Mouse (Mus musculus) heart, adult 10 weeks (tissue): ENCODE data around the gene Samd4b. TPM values are rescaled to one million over a fixed set of nuclear protein-coding genes. Genes with fewer than 3 reads are reported as not detected.

Experiments
- polyA plus RNA-seq: library from polyadenylated mRNA; stranded (reverse); fragments of 350-450 nt; fragmentation: Illumina TruSeq; extraction: RNeasy Lipid Tissue Mini Kit (QIAGEN cat#74804); gene quantifications from one replicate; pipeline ENCODE4 v1.2.3, GENCODE M21; 2014; ENCODE audit warnings: low read depth, low replicate concordance

Gene Samd4b
- polyA plus RNA-seq: 22.0 TPM

DNA sequence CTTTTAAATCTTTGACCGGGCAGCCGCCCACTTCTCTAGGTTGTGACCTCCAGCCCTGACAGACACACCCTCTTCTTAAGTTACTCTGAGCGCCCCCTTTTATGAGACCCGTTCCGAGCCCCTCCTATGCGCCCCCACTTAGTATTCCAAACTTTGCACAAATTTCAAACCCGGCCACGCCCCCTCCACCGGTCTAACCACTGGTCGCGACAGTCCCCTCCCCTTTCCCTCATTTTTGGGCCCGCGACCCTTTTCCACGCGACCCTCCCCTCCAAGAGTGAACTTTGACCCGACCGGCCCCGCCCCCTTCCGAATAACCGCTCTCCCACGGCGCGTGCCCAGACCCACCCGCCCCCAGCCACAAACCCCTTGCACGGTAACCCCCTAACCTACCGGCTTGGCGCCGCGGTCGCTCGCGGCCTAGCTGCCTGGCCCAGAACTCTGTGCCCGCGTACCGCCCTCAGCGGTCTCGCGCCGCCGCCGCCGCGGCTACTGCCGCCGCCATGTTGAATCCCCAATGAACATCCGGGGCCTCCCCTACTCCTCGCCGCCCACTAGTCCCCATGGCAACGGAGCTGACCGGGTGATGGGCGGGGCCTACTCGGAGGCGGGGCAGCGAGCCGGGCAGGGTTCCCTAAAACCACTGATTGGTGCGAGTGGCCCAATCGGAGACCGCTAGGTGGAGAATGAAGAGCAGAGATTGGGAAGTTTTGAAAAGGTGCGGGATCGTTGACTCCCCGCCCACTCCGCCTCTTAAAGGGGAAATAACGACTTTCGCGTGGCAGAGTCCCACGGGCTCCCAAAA is at the start of gene Samd4b, which contains the start of gene Pak4:
Samd4b (minus strand) TSS at position 503 of the 805 bp plus-strand sequence.
Pak4 (minus strand) TSS at position 544 of the 805 bp plus-strand sequence.

DNA sequence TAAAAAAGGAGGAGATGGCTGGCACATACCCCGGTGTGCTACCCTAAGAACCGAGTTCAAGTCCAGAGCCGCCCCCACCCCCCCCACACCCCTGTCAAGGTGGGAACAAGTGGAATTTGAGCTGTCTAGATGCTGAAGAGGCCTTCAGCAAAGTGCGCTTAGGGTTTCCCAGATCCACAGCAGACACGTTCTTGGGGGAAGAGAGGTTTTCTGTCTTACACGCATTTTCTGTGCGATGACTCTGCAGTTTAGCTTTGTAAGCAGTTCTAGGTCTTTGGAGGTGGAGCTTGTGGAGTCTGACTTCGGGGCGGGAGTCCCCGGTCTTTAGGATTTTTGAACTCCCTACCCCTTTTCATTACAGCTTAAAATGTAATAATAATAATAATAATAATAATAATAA is 33.1 kb upstream of the Samd4b start, which contains the start of gene Acp7:
Acp7 (minus strand) TSS at position 260 of the 400 bp plus-strand sequence.

DNA sequence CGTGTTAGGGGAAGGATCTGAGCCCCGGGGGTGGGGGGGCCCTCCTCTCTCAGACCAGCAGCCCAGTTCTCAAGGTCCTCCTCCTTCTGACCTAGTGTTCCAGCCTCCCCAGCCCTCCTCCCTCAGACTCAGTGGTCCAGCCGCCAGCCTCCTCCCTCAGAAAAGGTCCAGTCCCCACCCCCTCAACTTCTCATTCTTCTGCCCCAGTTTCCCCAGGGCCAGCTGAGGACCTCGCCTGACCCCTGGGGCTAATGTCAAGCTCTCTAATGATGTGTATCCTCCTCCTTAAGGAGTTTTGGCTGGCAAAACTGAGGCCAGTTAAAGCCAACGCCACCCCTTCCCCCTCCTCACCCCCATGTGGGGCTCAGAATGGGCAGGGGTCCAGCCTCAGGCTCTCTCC is 50.8 kb downstream of the Samd4b start, which contains the start of gene Nccrp1:
Nccrp1 (minus strand) TSS at position 101 of the 400 bp plus-strand sequence.

DNA sequence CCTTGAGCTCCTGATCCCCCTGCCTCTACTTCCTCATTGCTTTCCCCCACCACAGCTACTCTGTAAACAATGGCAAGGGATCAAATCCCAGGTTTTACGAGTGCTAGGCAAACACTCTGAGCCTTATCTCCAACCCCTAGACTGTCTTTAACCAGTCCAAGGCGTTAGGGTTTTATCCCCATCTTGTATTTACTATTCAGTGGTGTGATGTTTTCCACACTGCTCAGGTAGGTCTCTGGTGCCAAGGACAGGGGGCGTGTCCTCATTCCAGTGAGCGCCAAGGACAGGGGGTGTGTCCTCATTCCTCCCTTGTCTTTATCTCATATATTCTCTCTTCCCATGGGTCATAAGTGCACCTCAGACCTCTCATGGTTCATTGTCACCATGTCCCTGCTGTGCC is 57.4 kb downstream of the Samd4b start, which contains the start of gene Sycn:
Sycn (plus strand) TSS at position 360 of the 400 bp plus-strand sequence.

DNA sequence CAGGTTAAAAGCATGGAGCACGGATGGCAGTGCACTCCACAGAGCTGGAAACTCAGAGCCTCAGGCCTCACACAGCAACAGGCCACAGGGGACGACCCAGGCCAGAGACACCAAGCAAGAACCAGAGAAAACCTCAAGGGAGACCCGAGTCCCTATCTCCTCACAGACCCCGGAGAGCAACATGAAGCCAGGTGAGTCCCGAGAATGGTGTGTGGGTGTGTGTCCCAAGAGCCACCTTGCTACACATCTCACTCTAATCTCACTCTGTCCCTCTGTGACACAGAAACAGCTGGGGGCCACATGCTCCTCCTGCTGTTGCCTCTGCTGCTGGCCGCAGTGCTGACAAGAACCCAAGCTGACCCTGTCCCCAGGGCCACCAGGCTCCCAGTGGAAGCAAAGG is 75.4 kb downstream of the Samd4b start, which contains the start of gene Ifnl3:
Ifnl3 (plus strand) TSS at position 301 of the 400 bp plus-strand sequence.

DNA sequence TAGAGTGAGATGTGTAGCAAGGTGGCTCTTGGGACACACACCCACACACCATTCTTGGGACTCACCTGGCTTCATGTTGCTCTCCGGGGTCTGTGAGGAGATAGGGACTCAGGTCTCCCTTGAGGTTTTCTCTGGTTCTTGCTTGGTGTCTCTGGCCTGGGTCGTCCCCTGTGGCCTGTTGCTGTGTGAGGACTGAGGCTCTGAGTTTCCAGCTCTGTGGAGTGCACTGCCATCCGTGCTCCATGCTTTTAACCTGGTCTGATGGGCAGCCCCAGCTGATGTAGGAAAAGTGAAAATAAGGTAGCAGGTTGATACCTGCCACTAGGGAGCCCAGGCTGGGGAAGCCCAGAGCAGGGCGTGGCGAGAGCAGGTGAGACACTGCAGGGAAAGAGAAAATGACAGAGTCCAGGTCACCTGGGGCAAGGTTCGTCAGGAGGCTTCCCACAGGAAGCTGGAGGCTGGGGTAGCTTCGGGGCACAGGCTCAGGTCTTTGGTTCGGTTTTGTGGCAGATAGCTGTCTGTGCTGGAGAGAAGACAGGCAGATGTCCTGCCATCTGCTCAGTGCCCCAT is 87.5 kb downstream of the Samd4b start, which contains the start of gene Ifnl2:
Ifnl2 (minus strand) TSS at position 51 of the 570 bp plus-strand sequence.

DNA sequence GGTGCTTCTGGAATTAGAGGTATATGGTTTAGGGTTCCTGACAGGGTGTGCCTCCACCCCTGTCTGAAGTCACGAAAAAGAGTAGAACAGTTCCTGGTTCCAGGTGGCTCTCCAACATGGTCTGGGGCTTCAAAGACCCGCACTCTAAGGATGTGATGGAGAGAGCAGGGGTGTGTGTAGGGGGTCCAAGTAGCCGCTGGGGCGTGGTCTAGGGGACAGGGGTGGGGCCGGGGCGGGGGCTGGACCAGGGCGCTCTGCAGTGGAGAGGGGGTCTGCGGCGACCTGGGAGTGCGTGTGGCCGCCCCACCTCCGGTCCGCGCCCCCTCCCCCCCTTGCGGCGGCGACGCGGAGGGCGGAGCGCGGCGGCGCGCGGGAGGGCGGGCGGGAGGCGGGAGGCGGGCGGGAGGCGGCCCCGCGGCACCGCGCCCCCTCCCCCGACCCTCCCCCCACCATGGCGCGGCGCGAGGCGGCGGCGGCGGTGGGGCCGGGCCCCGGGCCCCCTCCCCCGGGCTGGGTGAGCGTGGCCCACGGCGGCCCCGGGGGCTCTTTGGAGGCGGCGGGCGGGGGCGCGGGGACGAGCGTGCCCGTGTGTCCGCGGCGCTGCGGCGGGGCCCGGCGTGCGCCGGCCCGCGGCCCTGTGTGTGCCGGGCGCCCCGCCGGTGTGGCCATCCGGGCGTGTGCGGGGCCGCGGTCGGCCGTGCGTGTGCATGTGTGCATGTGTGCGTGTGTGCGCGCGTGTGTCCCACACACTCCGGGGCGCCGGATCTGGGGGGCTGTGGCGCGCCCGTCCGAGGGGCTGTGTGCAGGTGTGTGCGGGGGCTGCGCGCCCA is 146.2 kb downstream of the Samd4b start, which contains the start of gene Lrfn1:
Lrfn1 (plus strand) TSS at position 450 of the 830 bp plus-strand sequence.

DNA sequence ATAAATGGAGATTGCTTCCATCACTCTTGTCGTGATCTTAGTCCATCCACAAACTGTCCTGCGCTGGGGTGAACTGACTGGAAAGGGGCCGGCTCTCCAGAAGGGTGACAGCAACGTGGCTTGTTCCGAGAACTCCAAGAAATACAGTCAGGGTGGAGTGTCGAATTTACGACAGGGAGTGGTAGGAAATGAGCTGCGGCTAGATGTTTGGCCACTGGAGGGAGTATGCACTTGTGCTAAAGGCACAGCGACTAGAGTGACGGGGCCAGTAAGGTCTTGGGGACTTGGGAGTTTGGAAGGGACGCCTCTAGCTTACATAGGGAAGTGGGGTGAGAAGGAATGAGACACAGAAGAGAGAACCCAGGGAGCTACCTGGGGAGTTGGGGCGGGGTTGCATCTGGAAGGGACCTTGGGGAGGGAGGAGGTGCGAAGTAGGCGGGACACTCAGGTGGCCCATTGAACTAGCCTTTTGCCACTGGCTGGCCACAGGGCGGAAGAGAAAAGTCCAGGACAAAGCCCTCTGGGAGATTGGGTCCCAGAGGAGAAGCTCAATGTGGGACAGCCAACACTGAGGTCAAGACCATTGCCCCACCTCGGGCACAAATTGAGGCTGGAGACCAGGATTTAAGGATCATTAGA is 160.9 kb downstream of the Samd4b start, which contains the start of gene Gmfg:
Gmfg (plus strand) TSS at position 516 of the 639 bp plus-strand sequence.

DNA sequence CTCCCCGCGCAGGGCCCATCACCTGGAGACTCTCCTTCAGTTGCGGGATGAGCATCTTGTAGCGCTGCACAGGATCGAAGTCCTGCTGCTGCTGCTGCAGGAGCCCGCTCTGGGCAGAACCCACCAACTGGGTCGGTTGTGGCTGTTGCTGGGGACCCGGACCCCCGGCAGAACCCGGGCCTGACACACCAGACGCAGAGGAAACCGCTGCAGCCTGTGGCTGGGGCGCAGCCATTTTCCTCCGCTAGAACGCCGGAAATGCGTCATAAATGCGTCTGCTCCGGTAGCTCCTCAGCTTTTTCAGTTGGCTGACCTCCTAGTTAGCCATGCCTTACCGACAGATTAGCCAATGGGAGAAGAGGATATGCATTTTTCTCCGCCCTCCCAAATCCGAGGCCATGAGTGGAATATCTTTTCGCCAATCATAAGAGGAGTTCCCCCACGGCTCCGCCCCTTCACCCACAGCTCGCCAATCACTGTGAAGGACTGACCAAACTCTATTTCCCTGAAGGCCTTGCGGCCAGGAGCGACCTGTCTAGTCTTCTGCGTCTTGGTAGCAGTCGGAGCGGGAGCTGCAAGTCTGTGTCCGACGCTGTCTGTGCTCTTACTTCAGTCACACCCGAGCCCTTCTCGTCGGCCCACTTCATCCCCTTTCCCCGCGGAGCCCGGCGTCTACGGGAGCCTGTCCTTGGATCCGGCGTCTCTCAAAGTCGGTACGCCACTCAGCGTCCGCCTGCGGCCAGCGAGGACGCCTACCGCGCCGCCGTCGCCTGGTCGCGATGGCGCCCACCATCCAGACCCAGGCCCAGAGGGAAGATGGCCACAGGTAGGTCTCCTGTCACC is 205.3 kb downstream of the Samd4b start, which contains the start of the genes Med29 and Paf1:
Med29 (minus strand) TSS at position 280 of the 843 bp plus-strand sequence.
Paf1 (plus strand) TSS at position 523 of the 843 bp plus-strand sequence.

DNA sequence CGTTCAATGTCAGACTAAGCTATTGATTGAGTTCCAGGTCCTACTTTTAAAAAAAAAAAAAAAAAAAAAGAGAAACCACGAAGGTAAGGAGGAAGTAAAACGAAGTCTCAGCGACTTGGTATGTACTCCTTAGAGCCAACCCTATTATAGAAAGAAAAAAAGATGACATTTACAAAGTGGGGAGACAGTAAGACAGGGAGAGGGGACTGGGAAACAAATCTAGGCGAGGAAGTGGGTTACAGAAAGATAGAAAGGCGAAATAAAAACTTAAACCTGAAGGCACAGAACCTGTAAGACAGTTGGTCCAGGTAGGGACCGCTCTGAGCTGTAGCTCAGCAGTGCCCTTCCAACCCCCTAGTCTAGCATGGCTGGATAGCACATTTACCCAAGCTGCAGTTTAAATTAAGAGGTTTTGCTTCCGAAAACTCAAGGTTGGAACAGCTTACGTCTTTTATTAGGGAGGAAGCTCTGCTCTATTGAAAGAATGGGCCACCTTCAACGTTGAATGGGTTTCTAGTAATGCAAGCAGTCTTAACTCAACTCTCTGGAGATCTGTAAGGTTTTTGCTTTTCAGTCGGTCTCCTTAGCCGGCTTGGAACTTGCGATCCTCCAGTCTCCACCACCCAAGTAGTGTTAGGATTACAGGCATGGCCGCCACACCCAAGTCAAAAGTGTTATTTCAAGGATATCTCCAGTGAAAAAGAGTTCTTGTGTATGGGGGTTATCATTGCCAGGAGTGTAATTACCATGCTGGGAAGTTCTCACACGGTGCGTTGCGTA is 217.5 kb downstream of the Samd4b start, which contains the start of gene Zfp36:
Zfp36 (minus strand) TSS at position 17 of the 780 bp plus-strand sequence.

DNA sequence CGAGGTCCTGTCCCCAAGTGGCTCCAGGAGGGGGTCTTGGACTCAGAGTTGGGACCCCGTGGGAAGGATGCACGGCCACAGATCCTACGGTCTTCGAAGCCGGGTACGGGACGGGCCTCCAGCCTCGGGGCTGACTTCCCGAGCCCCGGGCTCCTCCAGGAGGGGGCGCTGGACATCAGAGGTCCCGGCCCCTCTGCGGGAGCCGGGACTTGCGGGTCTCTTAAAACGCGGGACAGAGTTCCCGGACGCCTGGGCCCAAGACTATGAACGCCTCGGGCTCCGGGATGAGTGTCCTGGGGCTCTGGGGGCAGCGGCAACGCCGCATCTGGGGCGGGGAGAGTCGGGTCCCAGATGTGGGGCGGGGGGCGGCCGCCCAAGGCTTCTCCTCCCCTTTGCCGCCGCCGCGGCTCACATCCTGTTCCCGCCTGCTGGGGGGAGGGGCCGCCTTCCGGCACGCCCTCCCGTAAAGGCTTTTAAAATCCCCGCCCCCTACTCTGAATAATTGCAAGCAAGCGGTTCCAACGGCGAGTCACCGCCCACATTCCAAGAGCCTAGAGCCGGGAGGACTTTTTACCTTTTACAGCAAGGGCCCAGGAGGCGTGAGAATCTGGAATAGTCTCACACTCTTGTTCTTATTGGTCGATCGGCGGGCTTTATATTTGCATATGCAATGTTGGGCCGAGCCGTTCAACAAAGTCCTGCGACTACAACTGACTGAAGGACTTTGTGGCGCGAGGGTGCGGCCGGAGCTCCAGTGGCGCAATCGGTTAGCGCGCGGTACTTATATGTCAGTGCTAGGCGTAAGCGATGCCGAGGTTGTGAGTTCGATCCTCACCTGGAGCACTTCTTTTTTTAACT is 225.5 kb downstream of the Samd4b start, which contains the start of gene Plekhg2:
Plekhg2 (minus strand) TSS at position 349 of the 858 bp plus-strand sequence.

DNA sequence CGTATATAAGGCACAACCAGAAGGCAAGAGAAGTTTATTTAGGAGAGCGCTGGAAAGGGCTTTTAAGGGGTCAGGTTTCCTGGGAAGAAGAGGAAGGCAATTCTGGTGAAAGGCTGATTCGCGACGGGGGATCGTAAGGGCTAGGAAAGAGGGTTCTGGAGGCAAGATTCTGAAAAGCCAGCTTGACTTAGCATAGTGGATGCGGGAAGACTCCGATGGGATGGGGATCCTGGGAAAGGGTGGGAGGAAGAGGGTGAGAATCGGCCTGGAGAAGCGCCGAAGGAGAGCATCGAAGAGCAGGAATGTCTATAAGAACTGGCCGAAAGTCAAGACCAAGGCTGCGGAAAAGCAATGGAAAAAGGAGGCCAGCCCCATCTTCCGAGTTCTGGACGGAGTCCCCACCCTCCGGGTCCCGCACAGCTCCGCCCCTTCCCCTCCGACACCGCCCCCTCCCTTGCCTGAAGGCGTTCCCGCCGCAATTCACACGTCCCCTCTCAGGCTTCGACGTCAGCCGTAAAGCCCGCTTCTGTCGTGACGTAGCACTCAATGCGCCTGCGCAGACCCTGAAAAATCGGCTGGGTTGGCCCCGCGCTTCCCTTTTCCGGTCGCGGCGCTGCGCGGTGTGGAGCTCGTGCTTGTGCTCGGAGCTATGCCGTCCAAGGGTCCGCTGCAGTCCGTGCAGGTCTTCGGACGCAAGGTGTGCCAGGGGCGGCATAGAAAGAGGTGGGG is 247.6 kb downstream of the Samd4b start, which contains the start of gene Rps16:
Rps16 (plus strand) TSS at position 498 of the 729 bp plus-strand sequence.

Other genes with a start within 250 kb of the Samd4b start
- 485 TPM for gene Rps16, start 247.5 kb downstream of the Samd4b start, polyA plus RNA-seq
- 18.8 TPM for gene Plekhg2, start 225.5 kb downstream of the Samd4b start, polyA plus RNA-seq
- 24.9 TPM for gene Zfp36, start 217.9 kb downstream of the Samd4b start, polyA plus RNA-seq
- gene Med29, start 205.4 kb downstream of the Samd4b start, polyA plus RNA-seq: 27.4 TPM
- gene Paf1, start 205.2 kb downstream of the Samd4b start, polyA plus RNA-seq: 87.3 TPM
- 6.0 TPM for gene Gmfg, start 160.7 kb downstream of the Samd4b start, polyA plus RNA-seq
- 0.94 TPM for gene Lrfn1, start 146.2 kb downstream of the Samd4b start, polyA plus RNA-seq
- not detected for gene Ifnl2, start 87.7 kb downstream of the Samd4b start, polyA plus RNA-seq
- gene Ifnl3, start 75.3 kb downstream of the Samd4b start, polyA plus RNA-seq: not detected
- not detected for gene Sycn, start 57.3 kb downstream of the Samd4b start, polyA plus RNA-seq
- not detected for gene Nccrp1, start 50.9 kb downstream of the Samd4b start, polyA plus RNA-seq
- gene Pak4, start within 50 bp of the Samd4b start, polyA plus RNA-seq: 6.9 TPM
- gene Acp7, start 33.2 kb upstream of the Samd4b start, polyA plus RNA-seq: not detected
- 0.76 TPM for gene Fbxo27, start 94.7 kb upstream of the Samd4b start, polyA plus RNA-seq
- 1.4 TPM for gene Fbxo17, start 118.7 kb upstream of the Samd4b start, polyA plus RNA-seq
- gene Mrps12, start 143.7 kb upstream of the Samd4b start, polyA plus RNA-seq: 85.7 TPM
- gene Sars2, start 143.8 kb upstream of the Samd4b start, polyA plus RNA-seq: 13.4 TPM
- gene Ccer2, start 158.0 kb upstream of the Samd4b start, polyA plus RNA-seq: not detected
- gene Sirt2, start 168.6 kb upstream of the Samd4b start, polyA plus RNA-seq: 109 TPM
- 32.4 TPM for gene Nfkbib, start 169.4 kb upstream of the Samd4b start, polyA plus RNA-seq
- gene Rinl, start 190.8 kb upstream of the Samd4b start, polyA plus RNA-seq: 2.2 TPM
- gene Hnrnpl, start 210.4 kb upstream of the Samd4b start, polyA plus RNA-seq: 198 TPM
- gene Ech1, start 227.1 kb upstream of the Samd4b start, polyA plus RNA-seq: 2,567 TPM
- gene Lgals4, start 235.7 kb upstream of the Samd4b start, polyA plus RNA-seq: 109 TPM